Mouse (Mus musculus) heart, adult 8-10 months (tissue): ENCODE measurements around the gene Vmn2r47. TPM values are rescaled to one million over a fixed set of nuclear protein-coding genes. Genes with fewer than 3 reads are reported as not detected.
"Not testable (repeated sequence)": the region's sequence is repeated elsewhere in the genome, so short reads cannot be mapped to it uniquely, and the experiment has no call there.

Experiments used
- DNase-seq: peaks from one replicate; pipeline ENCODE4 v3.0.0; 2022; ENCODE audit warnings: low spot score
- total RNA-seq, 4 experiments: library from RNA; stranded (reverse); gene quantifications; 2 replicates each; pipeline ENCODE4 v1.2.4; 2022

Gene Vmn2r47
- total RNA-seq: not detected

DNA sequence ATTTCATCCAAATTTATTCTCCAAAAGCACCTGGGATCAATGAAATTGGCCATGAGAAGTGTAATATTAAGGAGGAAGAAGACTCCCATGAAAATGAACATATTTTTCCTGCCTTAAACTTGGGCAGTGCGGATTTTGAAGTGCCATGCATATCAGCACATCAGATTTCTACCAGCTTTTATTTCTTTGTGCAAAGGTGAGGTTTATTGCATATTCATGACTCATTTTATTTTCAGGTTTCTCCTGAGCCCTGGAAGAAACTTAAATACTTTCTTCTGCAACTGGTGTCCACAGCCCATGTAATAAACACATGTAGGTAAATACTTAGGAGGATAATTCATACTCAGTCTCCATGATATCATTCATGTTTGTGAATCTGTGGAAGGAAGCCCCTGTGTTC is at the start of gene Vmn2r47:
Gene Vmn2r47, minus strand, starts transcription at position 101 of the 400 bp plus-strand sequence.
- DNase-seq: not testable (repeated sequence)

- not testable (repeated sequence) for DNase-seq
Measured at GRCm38 (mm10) chr7:9770471-9770870, 70.7 kb downstream of the Vmn2r47 start, which contains the start of gene Vmn2r46. TSS of gene Vmn2r46 (minus strand) at chr7:9770571.

Other genes starting within 250 kb of the Vmn2r47 start
- gene Vmn2r46, start 70.8 kb downstream of the Vmn2r47 start, total RNA-seq: under 1 TPM in 1 of 4 experiments, not detected in 3; 0.11 TPM
- gene Vmn2r48, start 112.3 kb upstream of the Vmn2r47 start, total RNA-seq: not detected
- gene Vmn2r49, start 150.9 kb upstream of the Vmn2r47 start, total RNA-seq: not detected
- not detected for gene Vmn2r50, start 212.0 kb upstream of the Vmn2r47 start, total RNA-seq